Mouse (Mus musculus): Measurements from ENCODE around the gene Kcnk3. TPM values are rescaled to one million over a fixed set of nuclear protein-coding genes. Genes with fewer than 3 reads are reported as not detected.

The Kcnk3 gene
- polyA plus RNA-seq, 1 experiment from 2014 or later: 1.6 TPM

GRCm38 (mm10) chr5:30556284-30556683 lies 31.7 kb upstream of the Kcnk3 start:
- H3K4me3 ChIP-seq (ENCODE audit: low read depth, low read length): no peak overlapping the region
- no peaks in the 10 kb centered on the region for H3K9me3 ChIP-seq (ENCODE audit: control insufficient read depth, low read length)
- ATAC-seq (replicated peaks; ENCODE audit: low FRiP score) (no peak), DNase-seq (ENCODE audit: low spot score) (no peak)
- WGBS: 65% methylated on average over 3 of the region's 3 CpGs
- H3K27me3 ChIP-seq (replicated peaks; ENCODE audit: control insufficient read depth, insufficient read depth, low read length): peaks cover 3% of the 10 kb centered on the region; the same call in 1 of the 2 replicates
- no peaks in the 10 kb centered on the region for H3K36me3 ChIP-seq (ENCODE audit: control insufficient read depth, insufficient read depth, low read length)
- no peak overlapping the region for H3K9ac ChIP-seq (ENCODE audit: low read depth, low read length)
- no peaks in the 10 kb centered on the region for H3K4me1 ChIP-seq (replicated peaks; ENCODE audit: control insufficient read depth, insufficient read depth, low read length)
- no peak overlapping the region for H3K27ac ChIP-seq (ENCODE audit: low read depth, low read length)
- H3K4me2 ChIP-seq: no peak overlapping the region

- no peaks in the 10 kb centered on the region; the same call in 1 of the 2 replicates for H3K27me3 ChIP-seq (replicated peaks; ENCODE audit: control insufficient read depth, insufficient read depth, low read length)
- 76% methylated on average over 3 of the region's 3 CpGs for WGBS
Measured at GRCm38 (mm10) chr5:30559421-30559820, 28.5 kb upstream of the Kcnk3 start.

GRCm38 (mm10) chr5:30559986-30560493 lies 27.9 kb upstream of the Kcnk3 start:
- ATAC-seq (replicated peaks; ENCODE audit: low FRiP score) (no peak), DNase-seq (ENCODE audit: low spot score) (no peak)
- no peak overlapping the region for H3K4me2 ChIP-seq
- no peaks in the 10 kb centered on the region for H3K9me3 ChIP-seq (ENCODE audit: control insufficient read depth, low read length)
- 23% methylated on average over 3 of the region's 3 CpGs for WGBS
- H3K27me3 ChIP-seq (replicated peaks; ENCODE audit: control insufficient read depth, insufficient read depth, low read length): no peaks in the 10 kb centered on the region; the same call in 1 of the 2 replicates
- H3K4me3 ChIP-seq (ENCODE audit: low read depth, low read length): no peak overlapping the region
- H3K27ac ChIP-seq (ENCODE audit: low read depth, low read length): no peak overlapping the region
- no peak overlapping the region for H3K9ac ChIP-seq (ENCODE audit: low read depth, low read length)
- no peaks in the 10 kb centered on the region for H3K36me3 ChIP-seq (ENCODE audit: control insufficient read depth, insufficient read depth, low read length)
- H3K4me1 ChIP-seq (replicated peaks; ENCODE audit: control insufficient read depth, insufficient read depth, low read length): no peaks in the 10 kb centered on the region

More at GRCm38 (mm10) chr5:30559421-30559820, 28.5 kb upstream of the Kcnk3 start:
- H3K9me3 ChIP-seq (ENCODE audit: control insufficient read depth, low read length): no peaks in the 10 kb centered on the region
- no peak overlapping the region for H3K27ac ChIP-seq (ENCODE audit: low read depth, low read length)
- DNase-seq (ENCODE audit: low spot score) (no peak), ATAC-seq (replicated peaks; ENCODE audit: low FRiP score) (no peak)
- no peaks in the 10 kb centered on the region for H3K4me1 ChIP-seq (replicated peaks; ENCODE audit: control insufficient read depth, insufficient read depth, low read length)
- H3K9ac ChIP-seq (ENCODE audit: low read depth, low read length): no peak overlapping the region
- H3K4me2 ChIP-seq: no peak overlapping the region
- no peak overlapping the region for H3K4me3 ChIP-seq (ENCODE audit: low read depth, low read length)
- no peaks in the 10 kb centered on the region for H3K36me3 ChIP-seq (ENCODE audit: control insufficient read depth, insufficient read depth, low read length)

- WGBS: 74% methylated on average over 1 of the region's 1 CpGs
- H3K27me3 ChIP-seq (replicated peaks; ENCODE audit: control insufficient read depth, insufficient read depth, low read length): no peaks in the 10 kb centered on the region
- ATAC-seq (replicated peaks; ENCODE audit: low FRiP score): no peak
Measured at GRCm38 (mm10) chr5:30568479-30568878, 19.5 kb upstream of the Kcnk3 start.

DNA sequence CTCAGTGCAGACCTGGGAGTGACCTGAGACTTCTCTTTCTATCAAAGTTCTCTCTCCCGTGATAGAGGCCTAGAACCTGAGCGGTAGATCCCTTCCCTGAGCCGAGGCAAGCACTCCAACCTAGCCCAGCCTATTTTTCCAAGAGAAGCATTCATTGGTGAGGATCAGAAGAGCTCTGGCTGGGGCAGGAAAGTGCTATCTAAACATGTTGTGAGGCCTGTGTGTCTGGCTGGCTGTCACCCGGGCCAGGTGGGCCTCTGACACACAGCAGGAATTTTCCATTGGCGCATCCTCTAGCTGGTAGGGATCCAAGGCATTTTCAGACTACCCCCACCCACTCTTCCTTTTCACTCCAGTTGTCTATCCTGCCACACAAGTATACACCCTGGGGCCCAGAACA lies 16.1 kb upstream of the Kcnk3 start:
- no peak overlapping the region for H3K4me2 ChIP-seq
- no peak overlapping the region for H3K27ac ChIP-seq (ENCODE audit: low read depth, low read length)
- no peak overlapping the region for H3K4me3 ChIP-seq (ENCODE audit: low read depth, low read length)
- no peak for DNase-seq (ENCODE audit: low spot score)
- no peaks in the 10 kb centered on the region for H3K36me3 ChIP-seq (ENCODE audit: control insufficient read depth, insufficient read depth, low read length)
- H3K4me1 ChIP-seq (replicated peaks; ENCODE audit: control insufficient read depth, insufficient read depth, low read length): peaks cover 3% of the 10 kb centered on the region; the same call in 1 of the 2 replicates
- 58% methylated on average over 5 of the region's 5 CpGs for WGBS
- no peak for ATAC-seq (replicated peaks; ENCODE audit: low FRiP score)
- H3K9ac ChIP-seq (ENCODE audit: low read depth, low read length): no peak overlapping the region
- H3K27me3 ChIP-seq (replicated peaks; ENCODE audit: control insufficient read depth, insufficient read depth, low read length): no peaks in the 10 kb centered on the region
- H3K9me3 ChIP-seq (ENCODE audit: control insufficient read depth, low read length): no peaks in the 10 kb centered on the region

More at GRCm38 (mm10) chr5:30568479-30568878, 19.5 kb upstream of the Kcnk3 start:
- H3K4me2 ChIP-seq: no peak overlapping the region
- H3K4me3 ChIP-seq (ENCODE audit: low read depth, low read length): no peak overlapping the region
- no peak for DNase-seq (ENCODE audit: low spot score)
- H3K9me3 ChIP-seq (ENCODE audit: control insufficient read depth, low read length): no peaks in the 10 kb centered on the region
- H3K27ac ChIP-seq (ENCODE audit: low read depth, low read length): no peak overlapping the region
- no peak overlapping the region for H3K9ac ChIP-seq (ENCODE audit: low read depth, low read length)
- H3K4me1 ChIP-seq (replicated peaks; ENCODE audit: control insufficient read depth, insufficient read depth, low read length): no peaks in the 10 kb centered on the region
- no peaks in the 10 kb centered on the region for H3K36me3 ChIP-seq (ENCODE audit: control insufficient read depth, insufficient read depth, low read length)

- no peak overlapping the region for H3K4me3 ChIP-seq (ENCODE audit: low read depth, low read length)
- no peaks in the 10 kb centered on the region for H3K36me3 ChIP-seq (ENCODE audit: control insufficient read depth, insufficient read depth, low read length)
- no peak overlapping the region for H3K4me2 ChIP-seq
- H3K4me1 ChIP-seq (replicated peaks; ENCODE audit: control insufficient read depth, insufficient read depth, low read length): peaks cover 3% of the 10 kb centered on the region; the same call in 1 of the 2 replicates
- WGBS: 85% methylated on average over 8 of the region's 8 CpGs
- no peaks in the 10 kb centered on the region for H3K9me3 ChIP-seq (ENCODE audit: control insufficient read depth, low read length)
- DNase-seq (ENCODE audit: low spot score) (no peak), ATAC-seq (replicated peaks; ENCODE audit: low FRiP score) (no peak)
- H3K27ac ChIP-seq (ENCODE audit: low read depth, low read length): no peak overlapping the region
- H3K9ac ChIP-seq (ENCODE audit: low read depth, low read length): no peak overlapping the region
- 0 out of 2 replicates have a peak, but pooled peaks cover 5% of the 10 kb centered on the region for H3K27me3 ChIP-seq (replicated peaks; ENCODE audit: control insufficient read depth, insufficient read depth, low read length)
Measured at GRCm38 (mm10) chr5:30574367-30574766, 13.6 kb upstream of the Kcnk3 start.

DNA sequence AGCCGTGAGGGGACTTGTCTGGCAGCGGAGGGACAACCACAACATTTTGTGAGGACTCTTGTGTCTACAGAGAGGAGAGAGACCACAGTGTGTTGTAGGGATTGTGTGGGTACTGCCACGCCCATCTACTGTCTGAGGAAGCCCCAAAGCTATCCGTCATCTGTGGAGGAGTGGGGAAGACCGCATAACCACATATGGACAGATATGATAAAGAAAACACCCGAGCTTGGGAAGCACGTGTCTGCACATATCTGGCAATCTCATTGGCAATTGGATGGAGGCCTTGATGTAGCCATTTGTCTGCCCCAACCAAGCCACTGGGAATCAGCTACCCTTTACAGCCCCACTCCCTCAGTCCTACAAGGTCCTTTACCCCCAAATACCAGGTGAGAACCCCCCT lies 11.7 kb upstream of the Kcnk3 start:
- Histone ChIP-seq H3K4me3 (ENCODE audit: low read depth, low read length) (no peak overlapping the region), H3K27ac (ENCODE audit: low read depth, low read length) (no peak overlapping the region), H3K27me3 (replicated peaks; ENCODE audit: control insufficient read depth, insufficient read depth, low read length) (peaks cover 5% of the 10 kb centered on the region; the same call in 1 of the 2 replicates), H3K9ac (ENCODE audit: low read depth, low read length) (no peak overlapping the region), H3K4me2 (no peak overlapping the region), H3K9me3 (ENCODE audit: control insufficient read depth, low read length) (no peaks in the 10 kb centered on the region), H3K4me1 (replicated peaks; ENCODE audit: control insufficient read depth, insufficient read depth, low read length) (peaks cover 3% of the 10 kb centered on the region; the same call in 1 of the 2 replicates), H3K36me3 (ENCODE audit: control insufficient read depth, insufficient read depth, low read length) (no peaks in the 10 kb centered on the region)
- WGBS: 44% methylated on average over 7 of the region's 7 CpGs
- ATAC-seq (replicated peaks; ENCODE audit: low FRiP score) (peak; percentile 71), DNase-seq (ENCODE audit: low spot score) (no peak)

- Histone ChIP-seq H3K4me3 (ENCODE audit: low read depth, low read length) (no peak overlapping the region), H3K4me2 (no peak overlapping the region), H3K9ac (ENCODE audit: low read depth, low read length) (no peak overlapping the region), H3K9me3 (ENCODE audit: control insufficient read depth, low read length) (no peaks in the 10 kb centered on the region), H3K27ac (ENCODE audit: low read depth, low read length) (no peak overlapping the region), H3K27me3 (replicated peaks; ENCODE audit: control insufficient read depth, insufficient read depth, low read length) (peaks cover 5% of the 10 kb centered on the region; the same call in 1 of the 2 replicates), H3K36me3 (ENCODE audit: control insufficient read depth, insufficient read depth, low read length) (no peaks in the 10 kb centered on the region), H3K4me1 (replicated peaks; ENCODE audit: control insufficient read depth, insufficient read depth, low read length) (peaks cover 3% of the 10 kb centered on the region; the same call in 1 of the 2 replicates)
- DNase-seq (ENCODE audit: low spot score) (no peak), ATAC-seq (replicated peaks; ENCODE audit: low FRiP score) (no peak)
- WGBS: 68% methylated on average over 9 of the region's 9 CpGs
Measured at GRCm38 (mm10) chr5:30577251-30577650, 10.7 kb upstream of the Kcnk3 start.

DNA sequence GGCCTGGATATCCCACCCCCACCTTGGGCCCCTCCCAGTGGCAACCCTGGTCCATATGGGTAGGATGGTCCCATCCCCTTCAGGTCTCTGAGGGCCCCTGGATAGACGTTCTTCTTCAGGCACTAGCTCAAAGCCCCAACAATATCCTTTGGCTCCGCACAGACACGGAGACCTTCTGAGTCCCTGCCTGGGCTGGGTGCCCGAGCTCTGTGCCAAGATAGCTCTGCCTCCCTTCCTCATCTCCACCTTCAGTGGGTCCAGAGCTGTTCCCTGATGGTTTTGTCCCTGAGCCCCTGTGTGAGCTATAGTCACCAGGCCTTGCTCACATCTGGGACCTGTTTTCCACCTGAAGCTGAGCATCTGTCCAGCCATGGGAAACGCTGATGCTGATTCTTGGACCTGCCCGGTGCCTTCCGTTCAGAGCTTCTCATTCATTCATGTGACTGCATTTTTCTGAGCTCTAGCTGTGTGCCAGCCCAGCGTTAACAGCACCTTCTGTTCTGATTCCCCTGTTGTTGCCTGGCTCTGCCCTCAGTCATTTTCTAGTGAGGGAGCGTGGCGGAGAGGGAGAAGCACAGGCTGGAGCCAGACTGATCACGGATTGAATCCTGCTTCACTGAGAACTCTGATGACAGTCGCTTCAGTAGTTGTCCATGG lies 10.2 kb upstream of the Kcnk3 start:
- Histone ChIP-seq H3K36me3 (ENCODE audit: control insufficient read depth, insufficient read depth, low read length) (no peaks in the 10 kb centered on the region), H3K27ac (ENCODE audit: low read depth, low read length) (no peak overlapping the region), H3K4me2 (no peak overlapping the region), H3K9ac (ENCODE audit: low read depth, low read length) (no peak overlapping the region), H3K9me3 (ENCODE audit: control insufficient read depth, low read length) (no peaks in the 10 kb centered on the region), H3K4me1 (replicated peaks; ENCODE audit: control insufficient read depth, insufficient read depth, low read length) (peaks cover 3% of the 10 kb centered on the region; the same call in 1 of the 2 replicates), H3K4me3 (ENCODE audit: low read depth, low read length) (no peak overlapping the region), H3K27me3 (replicated peaks; ENCODE audit: control insufficient read depth, insufficient read depth, low read length) (peaks cover 6% of the 10 kb centered on the region)
- 77% methylated on average over 12 of the region's 12 CpGs for WGBS
- no peak for DNase-seq (ENCODE audit: low spot score)
- no peak for ATAC-seq (replicated peaks; ENCODE audit: low FRiP score)
